Comparison of ENCODE assay signal across 1 mouse cellular context in the genomic region with DNA sequence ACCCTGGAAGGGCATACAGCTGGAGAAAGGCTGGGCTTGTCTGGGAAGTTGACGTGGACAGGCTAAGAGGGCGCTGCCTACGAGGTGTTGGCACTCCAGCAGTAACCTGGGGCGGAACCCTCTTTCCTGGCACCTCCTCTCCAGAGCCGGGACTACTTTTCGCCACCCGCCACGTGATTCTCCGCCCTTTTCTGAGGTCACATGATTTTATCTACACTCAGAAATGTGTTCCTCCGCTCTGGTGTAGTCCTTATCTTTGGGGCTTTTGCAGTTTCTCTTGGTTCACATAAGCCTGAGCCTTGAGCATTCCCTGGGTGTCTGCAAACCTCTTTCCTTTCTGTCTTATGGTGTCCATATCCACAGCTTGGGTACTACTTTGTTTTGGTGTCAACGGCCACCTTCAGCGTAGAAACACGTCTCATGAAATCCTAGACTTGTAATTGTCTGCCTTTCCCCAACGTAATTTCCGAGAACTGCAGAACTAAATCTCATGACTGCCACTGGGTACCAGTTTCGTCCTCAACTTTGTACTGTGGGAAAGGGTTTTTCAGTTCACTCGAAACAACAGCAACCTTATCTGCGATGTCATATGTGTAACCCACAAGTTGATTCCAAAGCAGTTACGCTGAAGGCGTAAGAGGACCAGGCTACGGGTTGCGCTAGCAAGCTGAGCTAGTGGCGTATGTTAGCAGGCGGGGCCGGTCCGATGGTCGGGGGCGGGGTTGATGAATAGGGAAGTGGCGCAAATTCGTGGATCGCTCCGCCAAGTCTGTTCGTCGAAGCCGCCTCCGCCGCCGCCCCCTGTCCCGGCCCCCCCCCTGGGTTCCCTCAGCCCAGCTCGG.
TF ChIP-seq lines count a peak whose summit lies in the region.

A gene (plus strand): TSS at position 294 of the 842 bp plus-strand sequence.

TF ChIP-seq in CH12.LX, 34 proteins besides CTCF, POLR2A, EP300 and RAD21 (continued from another document):
- TF ChIP-seq E2F4 (IDR thresholded peaks at IDR 0.05; ENCODE audit: insufficient replicate concordance, low read depth, low read length) (no peak; the same call in 1 of the 2 replicates), TCF12 (IDR thresholded peaks at IDR 0.05; ENCODE audit: low read depth, low read length) (peak; percentile 62; the same call in 1 of the 2 replicates), MAX (IDR thresholded peaks at IDR 0.05; ENCODE audit: low read length) (peak; percentile 99), CHD2 (IDR thresholded peaks at IDR 0.05; ENCODE audit: low read length) (peak; percentile 81; the same call in 1 of the 2 replicates), CHD1 (IDR thresholded peaks at IDR 0.05; ENCODE audit: low read depth, low read length) (no peak), MAZ (IDR thresholded peaks at IDR 0.05; ENCODE audit: low read depth, low read length) (peak; percentile 79; the same call in 1 of the 2 replicates), JUN (IDR thresholded peaks at IDR 0.05; ENCODE audit: insufficient read depth, low read depth, low read length) (no peak), USF1 (IDR thresholded peaks at IDR 0.05; ENCODE audit: low read depth, low read length) (peak; percentile 98), ELF1 (IDR thresholded peaks at IDR 0.05; ENCODE audit: low read depth, low read length) (peak; percentile 81), POLR2AphosphoS2 (IDR thresholded peaks at IDR 0.05; ENCODE audit: low read depth, low read length) (peak; percentile 86), MYC (IDR thresholded peaks at IDR 0.05; ENCODE audit: low read depth, low read length) (peak; percentile 96), BHLHE40 (IDR thresholded peaks at IDR 0.05; ENCODE audit: low read depth, low read length) (peak; percentile 98), MXI1 (IDR thresholded peaks at IDR 0.05; ENCODE audit: low read depth, low read length) (peak; percentile 94), ZNF384 (IDR thresholded peaks at IDR 0.05; ENCODE audit: low read depth, low read length) (no peak), PAX5 (IDR thresholded peaks at IDR 0.05; ENCODE audit: low read length) (no peak), SIN3A (IDR thresholded peaks at IDR 0.05; ENCODE audit: low read length) (peak; percentile 100), USF2 (conservative IDR thresholded peaks at IDR 0.05; ENCODE audit: low read depth, low read length) (peak; percentile 99), RCOR1 (conservative IDR thresholded peaks at IDR 0.05; ENCODE audit: low read depth, low read length) (0 out of 2 replicates have a peak, but pooled peaks have one; percentile 31), NELFE (IDR thresholded peaks at IDR 0.05; ENCODE audit: low read depth, low read length) (peak; percentile 36), NRF1 (IDR thresholded peaks at IDR 0.05; ENCODE audit: low read depth, low read length) (no peak), ZC3H11A (IDR thresholded peaks at IDR 0.05; ENCODE audit: low read depth, low read length) (no peak), HCFC1 (IDR thresholded peaks at IDR 0.05; ENCODE audit: low read depth, low read length) (peak; percentile 82)
TF ChIP-seq in CH12.LX: peak in this region for 20.
